Mouse (Mus musculus): ENCODE data around the gene Klhl26.
A peak's percentile ranks its signal among the peaks of the same experiment; 100 is the strongest.
"Not testable (repeated sequence)": the region's sequence is repeated elsewhere in the genome, so short reads cannot be mapped to it uniquely, and the experiment has no call there.

Klhl26 gene

GRCm38 (mm10) chr8:70476333-70477268, at the start of gene Klhl26:
Gene Klhl26, minus strand, starts transcription at chr8:70476968.
- DNase-seq (ENCODE audit: low read depth, low spot score): peak; percentile 93

DNA sequence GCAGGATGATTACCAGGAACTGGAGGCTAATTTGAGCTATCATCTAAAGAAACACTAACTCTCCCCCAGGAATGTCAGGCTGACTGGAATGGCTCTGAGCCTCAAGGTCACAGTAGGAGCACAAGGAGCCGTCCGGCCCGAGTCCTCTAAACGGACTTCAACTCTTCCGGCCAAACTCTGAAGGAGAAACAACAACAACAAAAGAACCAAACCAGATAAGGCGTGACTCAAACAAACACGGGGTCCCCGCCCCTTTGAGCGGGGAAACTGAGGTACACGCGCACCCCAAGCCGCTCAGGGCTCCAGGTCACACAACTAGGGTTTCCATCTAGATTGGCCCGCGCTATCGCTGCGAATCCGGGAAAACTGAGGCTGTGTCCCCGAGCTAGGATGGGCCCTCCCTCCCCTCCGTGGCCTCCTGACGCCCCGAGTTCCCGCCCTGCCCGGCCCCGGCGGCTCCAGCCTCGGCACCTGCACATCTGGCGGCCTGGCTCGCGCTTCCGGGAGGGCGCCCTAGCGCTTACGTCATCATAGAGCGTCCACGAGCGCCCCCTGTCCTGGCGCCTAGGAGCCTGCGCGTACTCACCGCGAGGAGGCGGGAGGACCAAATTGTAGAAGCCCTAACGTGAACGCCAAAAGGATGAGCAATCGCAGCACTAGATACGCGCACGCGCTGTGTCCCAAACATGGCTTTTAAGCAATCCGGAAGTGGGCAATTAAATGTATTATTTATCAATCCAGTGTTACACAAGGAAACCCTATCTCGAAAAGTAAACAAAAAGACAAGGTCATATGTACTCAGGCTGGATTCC, 46.0 kb upstream of the Klhl26 start:
- peak; percentile 98 for DNase-seq (ENCODE audit: low read depth, low spot score)

GRCm38 (mm10) chr8:70519606-70520005, 42.8 kb upstream of the Klhl26 start:
- no peak for DNase-seq (ENCODE audit: low read depth, low spot score)

- DNase-seq (ENCODE audit: low read depth, low spot score): no peak
These were observed 42.3 kb upstream of the Klhl26 start for GRCm38 (mm10) chr8:70519043-70519442.

DNA sequence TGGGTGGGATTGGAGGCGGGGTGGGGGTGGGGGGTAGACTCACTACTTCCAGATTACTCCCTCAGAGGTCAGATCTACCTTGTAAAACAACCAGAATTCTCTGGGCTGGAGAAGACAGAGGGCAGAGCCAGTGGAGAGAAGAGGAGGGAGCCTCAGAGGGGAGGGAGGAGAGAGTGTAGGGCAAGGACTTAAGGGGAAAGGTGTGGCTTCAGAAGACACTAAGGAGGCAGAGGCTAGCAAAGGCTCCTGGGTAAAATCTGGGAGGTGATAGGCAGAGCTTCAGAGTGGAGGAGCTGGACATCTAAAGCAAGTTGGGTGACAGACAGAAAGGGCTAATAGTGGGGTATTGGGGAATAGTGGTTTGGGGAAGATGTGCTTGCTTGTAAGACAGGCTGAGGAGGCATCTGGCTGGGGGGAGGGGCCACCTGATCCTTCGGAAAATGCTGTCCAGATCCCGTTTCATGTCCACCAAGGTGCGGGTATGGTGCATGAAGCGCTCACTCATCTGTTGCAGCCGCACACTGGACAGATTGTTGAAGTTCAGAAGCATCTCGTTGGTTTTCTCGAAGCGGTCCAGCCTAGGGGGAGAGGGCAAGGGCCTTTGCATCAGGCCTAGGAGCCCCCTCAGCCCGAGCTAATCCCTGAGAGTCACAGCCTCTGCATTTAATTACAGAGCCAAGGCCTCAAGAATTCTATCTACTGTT, 41.3 kb upstream of the Klhl26 start:
- no peak for DNase-seq (ENCODE audit: low read depth, low spot score)

- no peak for DNase-seq (ENCODE audit: low read depth, low spot score)
These were observed 36.7 kb upstream of the Klhl26 start for GRCm38 (mm10) chr8:70513441-70513840.

DNA sequence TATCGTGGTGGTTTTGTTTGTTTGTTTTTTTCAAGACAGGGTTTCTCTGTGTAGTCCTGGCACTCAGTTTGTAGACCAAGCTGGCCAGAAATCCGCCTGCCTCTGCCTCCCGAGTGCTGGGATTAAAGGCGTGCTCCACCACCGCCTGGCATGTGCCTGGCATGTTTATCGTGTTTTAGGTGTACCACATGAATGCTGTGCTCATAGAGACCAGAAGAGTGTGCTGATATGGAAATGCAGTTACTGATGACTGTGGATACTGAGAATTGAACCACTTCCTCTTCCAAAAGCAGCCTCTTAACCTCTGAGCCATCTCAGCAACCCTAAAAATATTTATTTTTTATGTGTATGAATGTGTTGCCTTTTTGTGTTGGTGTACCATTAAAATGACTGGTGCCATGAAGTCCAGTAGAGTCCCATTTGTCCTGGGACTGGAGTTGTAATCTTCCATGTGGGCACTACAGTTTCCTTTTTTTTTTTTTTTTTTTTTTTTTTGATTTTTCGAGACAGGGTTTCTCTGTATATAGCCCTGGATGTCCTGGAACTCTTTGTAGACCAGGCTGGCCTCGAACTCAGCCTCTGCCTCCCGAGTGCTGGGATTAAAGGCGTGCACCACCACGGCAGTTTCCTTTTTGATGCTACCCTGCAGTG, 35.6 kb upstream of the Klhl26 start:
- DNase-seq (ENCODE audit: low read depth, low spot score): no peak

DNA sequence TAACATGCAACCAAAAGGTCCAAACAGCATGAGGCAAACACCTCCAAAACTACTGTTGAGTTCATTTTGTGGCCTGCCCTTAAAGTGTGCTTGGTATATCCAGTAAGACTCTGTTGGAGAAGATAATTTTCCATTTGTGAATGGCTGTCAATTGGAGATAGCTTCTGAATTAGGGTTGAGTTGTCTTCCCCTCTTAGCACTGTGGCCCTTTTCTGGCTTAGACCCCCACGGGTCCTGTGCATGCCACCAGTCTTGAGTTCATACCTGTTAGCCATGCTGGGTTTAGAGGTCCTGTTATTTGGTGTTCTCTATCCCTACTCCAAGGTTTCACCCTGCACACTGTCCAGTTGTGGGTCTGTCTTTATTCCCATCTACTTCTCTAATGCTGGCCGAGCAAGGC, 35.0 kb upstream of the Klhl26 start:
- DNase-seq (ENCODE audit: low read depth, low spot score): no peak

DNA sequence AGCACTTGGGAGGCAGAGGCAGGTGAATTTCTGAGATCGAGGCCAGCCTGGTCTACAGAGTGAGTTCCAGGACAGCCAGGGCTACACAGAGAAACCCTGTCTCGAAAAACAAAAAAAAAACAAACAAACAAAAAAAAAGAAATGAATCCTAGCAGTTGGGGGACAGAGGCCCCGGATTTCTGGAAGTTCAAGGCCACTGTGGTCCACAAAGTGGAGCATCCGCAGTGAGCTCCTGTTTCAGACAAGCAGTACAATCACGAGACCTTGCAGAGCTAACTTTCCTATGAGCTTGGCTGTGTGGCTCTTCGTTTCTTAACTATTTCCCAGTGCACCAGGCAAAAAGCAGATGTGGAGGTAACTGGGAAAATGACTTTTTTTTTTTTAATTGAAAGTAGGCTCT, 34.4 kb upstream of the Klhl26 start:
- not testable (repeated sequence) for DNase-seq (ENCODE audit: low read depth, low spot score)

GRCm38 (mm10) chr8:70510228-70510915, 33.6 kb upstream of the Klhl26 start, which contains the start of gene Uba52:
Gene Uba52, minus strand, starts transcription at chr8:70510801.
- peak; percentile 99 for DNase-seq (ENCODE audit: low read depth, low spot score)

GRCm38 (mm10) chr8:70509281-70509952, 32.6 kb upstream of the Klhl26 start:
- DNase-seq (ENCODE audit: low read depth, low spot score): no peak

- no peak for DNase-seq (ENCODE audit: low read depth, low spot score)
These were observed 30.2 kb upstream of the Klhl26 start for GRCm38 (mm10) chr8:70507027-70507393.

GRCm38 (mm10) chr8:70506328-70507026, 29.7 kb upstream of the Klhl26 start, which contains the start of gene Rex1bd:
Gene Rex1bd, minus strand, starts transcription at chr8:70506752.
- peak; percentile 94 for DNase-seq (ENCODE audit: low read depth, low spot score)

- no peak for DNase-seq (ENCODE audit: low read depth, low spot score)
These were observed 29.0 kb upstream of the Klhl26 start for GRCm38 (mm10) chr8:70505698-70506327.

DNA sequence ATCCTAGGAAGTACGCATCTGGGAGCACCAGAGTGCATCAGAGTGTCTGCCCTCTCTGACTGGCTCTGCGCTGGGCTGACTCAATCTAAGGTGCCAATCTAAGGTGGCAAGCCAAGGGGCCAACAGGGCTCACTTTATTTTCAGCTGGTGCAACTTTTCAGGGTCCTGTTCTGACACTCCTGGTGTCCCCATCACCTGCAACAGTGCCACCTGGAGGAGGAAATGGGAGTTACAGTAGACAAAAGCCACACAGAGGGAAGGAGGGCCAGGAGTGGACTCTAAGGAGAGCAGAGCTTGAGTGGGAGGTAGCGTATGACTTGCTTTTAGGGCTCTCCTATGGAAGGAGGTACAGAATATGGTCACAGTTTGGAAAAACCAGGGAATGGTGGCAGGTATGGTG, 28.1 kb upstream of the Klhl26 start:
- peak; percentile 85 for DNase-seq (ENCODE audit: low read depth, low spot score)

- peak; percentile 62 for DNase-seq (ENCODE audit: low read depth, low spot score)
These were observed 27.5 kb upstream of the Klhl26 start for GRCm38 (mm10) chr8:70504291-70504716.

- DNase-seq (ENCODE audit: low read depth, low spot score): peak; percentile 76
These were observed 26.4 kb upstream of the Klhl26 start for GRCm38 (mm10) chr8:70503062-70503750.

DNA sequence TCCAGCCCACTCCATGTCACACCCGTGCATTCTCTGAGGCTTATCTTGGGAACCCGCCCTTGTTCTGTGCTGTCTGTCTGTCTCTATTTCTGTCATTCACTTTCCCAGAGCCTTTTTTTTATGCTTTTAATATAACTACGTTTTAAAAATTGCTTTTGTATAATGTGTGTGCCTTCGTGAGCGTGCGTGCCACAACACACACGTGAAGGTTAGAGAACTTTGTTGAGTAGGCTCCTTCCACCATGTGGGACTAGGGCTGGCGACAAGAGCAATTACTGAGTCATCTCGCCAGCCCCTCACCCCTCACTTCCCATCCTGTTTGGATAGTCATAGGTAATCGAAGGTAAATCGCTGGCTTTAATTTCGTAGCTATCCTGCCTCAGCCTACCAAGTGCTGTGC, 25.8 kb upstream of the Klhl26 start:
- no peak for DNase-seq (ENCODE audit: low read depth, low spot score)

Data from mesoderm, embryonic 11.5 days (tissue).